Mouse (Mus musculus) Patski (cell line): Measurements from ENCODE around the gene Pop5. TPM values are rescaled to one million over a fixed set of nuclear protein-coding genes. Genes with fewer than 3 reads are reported as not detected.
A peak's percentile ranks its signal among the peaks of the same experiment; 100 is the strongest.

Experiments used
- ATAC-seq: fragments of 100-300 bp; one replicate; pipeline ENCODE4 v1.8.0; 2021
- CTCF ChIA-PET: fragments of 350-600 bp; sonication (Branson Sonifier 250); formaldehyde crosslinking; loops from one replicate; lab custom pipeline; 2022; ENCODE audit warnings: inconsistent platforms; lab: Charles Lee
- POLR2A ChIA-PET: fragments of 350-600 bp; sonication (Branson Sonifier 250); formaldehyde crosslinking; loops from one replicate; lab custom pipeline; 2022; ENCODE audit warnings: antibody characterized with exemption, inconsistent platforms; lab: Charles Lee
- DNase-seq: peaks from one replicate; pipeline ENCODE4 v3.0.0-alpha.2; 2011; ENCODE audit warnings: low read depth, low spot score
- H3K27me3 ChIP-seq: fragments of 371-371 bp; one replicate; pipeline ENCODE4 v1.5.1; 2021
- CTCF ChIP-seq: fragments of 100-300 bp; IDR thresholded peaks from one replicate; pipeline ENCODE4 v1.5.1; 2021
- in situ Hi-C: fragments of 300-500 bp; cut with MboI; formaldehyde crosslinking; loops from 3 replicates; pipeline ENCODE4 v1.11.1; 2018; ENCODE audit warnings: low pct_unique_long_range_greater_than_20kb, mixed read lengths
- polyA plus RNA-seq: library from polyadenylated mRNA; unstranded; gene quantifications from one replicate; pipeline ENCODE4 v1.2.3, GENCODE M21; 2021

Pop5 gene
- polyA plus RNA-seq, 1 experiment from 2014 or later: 123 TPM

GRCm38 (mm10) chr5:115212861-115213260, 22.8 kb upstream of the Pop5 start:
- peak; percentile 12 for DNase-seq
- peaks cover 4% of the 10 kb centered on the region for H3K27me3 ChIP-seq
- ATAC-seq: no peak
- ChIA-PET POLR2A (interaction anchor here (0.7 kb wide), 1 partner anchor 45 kb away, joined by 3 read pairs; no protein-coding TSS in a partner anchor), CTCF (no interaction called here)
- in situ Hi-C loops: no loop called here
- no peak for TF ChIP-seq CTCF

- ATAC-seq: no peak
- CTCF ChIA-PET: no interaction called here
Measured at GRCm38 (mm10) chr5:115214864-115215263, 20.8 kb upstream of the Pop5 start.

GRCm38 (mm10) chr5:115215273-115216185, 20.1 kb upstream of the Pop5 start:
- in situ Hi-C loops: no loop called here
- no peak for DNase-seq
- no peak for ATAC-seq
- H3K27me3 ChIP-seq: peaks cover 15% of the 10 kb centered on the region
- POLR2A ChIA-PET: no interaction called here
- CTCF ChIA-PET: no interaction called here
- no peak for TF ChIP-seq CTCF

More at GRCm38 (mm10) chr5:115214864-115215263, 20.8 kb upstream of the Pop5 start:
- in situ Hi-C loops: no loop called here
- POLR2A ChIA-PET: no interaction called here
- H3K27me3 ChIP-seq: peaks cover 8% of the 10 kb centered on the region
- DNase-seq: no peak
- no peak for TF ChIP-seq CTCF

- in situ Hi-C loops: no loop called here
- ChIA-PET CTCF (interaction anchor here (0.6 to 1.2 kb wide), 3 partner anchors 9 to 18 kb away, joined by 3 to 5 read pairs (median 3); partner anchors contain the start of gene Pop5), POLR2A (no interaction called here)
- DNase-seq (no peak), ATAC-seq (no peak)
- H3K27me3 ChIP-seq: peaks cover 18% of the 10 kb centered on the region
- TF ChIP-seq CTCF: no peak
Measured at GRCm38 (mm10) chr5:115217998-115218397, 17.6 kb upstream of the Pop5 start.

- ChIA-PET CTCF (no interaction called here), POLR2A (no interaction called here)
- in situ Hi-C loops: no loop called here
- TF ChIP-seq CTCF: no peak
- ATAC-seq (no peak), DNase-seq (no peak)
- peaks cover 17% of the 10 kb centered on the region for H3K27me3 ChIP-seq
Measured at GRCm38 (mm10) chr5:115220931-115221640, 14.6 kb upstream of the Pop5 start.

GRCm38 (mm10) chr5:115222485-115222884, 13.2 kb upstream of the Pop5 start:
- CTCF ChIA-PET: no interaction called here
- in situ Hi-C loops: no loop called here
- POLR2A ChIA-PET: no interaction called here
- H3K27me3 ChIP-seq: peaks cover 17% of the 10 kb centered on the region
- ATAC-seq: no peak
- TF ChIP-seq CTCF: no peak
- no peak for DNase-seq

- no peak for DNase-seq
- TF ChIP-seq CTCF: no peak
- POLR2A ChIA-PET: interaction anchor here (0.6 kb wide), 2 partner anchors 79 to 83 kb away, joined by 4 to 6 read pairs; no protein-coding TSS in a partner anchor
- ATAC-seq: no peak
- no peaks in the 10 kb centered on the region for H3K27me3 ChIP-seq
- CTCF ChIA-PET: no interaction called here
- in situ Hi-C loops: no loop called here
Measured at GRCm38 (mm10) chr5:115230830-115231551, 4.6 kb upstream of the Pop5 start.

- in situ Hi-C loops: no loop called here
- ATAC-seq (no peak), DNase-seq (no peak)
- CTCF ChIA-PET: interaction anchor here (1.0 kb wide), 1 partner anchor 44 kb away, joined by 3 read pairs; no protein-coding TSS in a partner anchor
- no peak for TF ChIP-seq CTCF
- H3K27me3 ChIP-seq: no peaks in the 10 kb centered on the region
- POLR2A ChIA-PET: interaction anchor here (0.6 kb wide), 3 partner anchors 13 to 83 kb away, joined by 4 to 6 read pairs (median 4); no protein-coding TSS in a partner anchor
Measured at GRCm38 (mm10) chr5:115231552-115232120, 4.0 kb upstream of the Pop5 start.

- H3K27me3 ChIP-seq: no peaks in the 10 kb centered on the region
- in situ Hi-C loops: no loop called here
- no peak for TF ChIP-seq CTCF
- CTCF ChIA-PET: interaction anchor here (1.0 kb wide), 1 partner anchor 45 kb away, joined by 3 read pairs; no protein-coding TSS in a partner anchor
- POLR2A ChIA-PET: interaction anchor here (0.6 kb wide), 1 partner anchor 12 kb away, joined by 4 read pairs; no protein-coding TSS in a partner anchor
- ATAC-seq (no peak), DNase-seq (no peak)
Measured at GRCm38 (mm10) chr5:115232516-115232915, 3.1 kb upstream of the Pop5 start.
